ENCODE assay signal across 8 mouse cellular contexts in genomic region chr7:104218701-104219569, GRCm38 (mm10). TPM values are rescaled to one million over a fixed set of nuclear protein-coding genes. Genes with fewer than 3 reads are reported as not detected.
A peak's percentile ranks its signal among the peaks of the same experiment; 100 is the strongest.
DNase-seq lines count a peak whose midpoint lies in the region; ATAC-seq and TF ChIP-seq lines count a peak whose summit lies in the region.

Trim6 (plus strand) TSS chr7:104218793.

- whole genome bisulfite sequencing in thymus, adult 2 months = 5% methylated on average over 37 of the region's 37 CpGs
- 2% methylated on average over 37 of the region's 37 CpGs for WGBS in embryonic facial prominence, embryonic 12.5 days
- WGBS in heart, embryonic 10.5 days = 1% methylated on average over 37 of the region's 37 CpGs
- WGBS in lung, embryonic 15.5 days = 3% methylated on average over 37 of the region's 37 CpGs

- peak; percentile 8 for DNase-seq in thymus, adult 2 months
- DNase-seq in thymus, postnatal 25 days = no peak
- DNase-seq in heart, embryonic 10.5 days (ENCODE audit: low spot score) = peak; percentile 91
- peak; percentile 85 for DNase-seq in kidney, adult 9 months
- DNase-seq in yolk sac, embryonic 10.5 days (ENCODE audit: low spot score) = peak; percentile 91

- no peak for TF ChIP-seq CTCF in thymus, adult 2 months (IDR thresholded peaks at IDR 0.05; ENCODE audit: borderline replicate concordance, control insufficient read depth, extremely low read depth, insufficient read depth, low read length, poor library complexity)

- H3K27ac ChIP-seq in thymus, adult 2 months (ENCODE audit: control insufficient read depth, insufficient read depth, low read length) = no peak within 1 kb of the TSS
- H3K27ac ChIP-seq in embryonic facial prominence, embryonic 12.5 days = no peak within 1 kb of the TSS
- H3K27ac ChIP-seq in heart, embryonic 10.5 days = peak within 1 kb of the TSS; percentile 83
- no peak within 1 kb of the TSS for H3K27ac ChIP-seq in lung, embryonic 15.5 days

- H3K4me3 ChIP-seq in thymus, adult 2 months (ENCODE audit: control insufficient read depth, insufficient read depth, low read length) = peak within 1 kb of the TSS; percentile 32
- peak within 1 kb of the TSS; percentile 33 for H3K4me3 ChIP-seq in embryonic facial prominence, embryonic 12.5 days
- peak within 1 kb of the TSS; percentile 69 for H3K4me3 ChIP-seq in heart, embryonic 10.5 days
- peak within 1 kb of the TSS; percentile 38 for H3K4me3 ChIP-seq in lung, embryonic 15.5 days

- no peaks in the 10 kb centered on the region for H3K27me3 ChIP-seq in thymus, adult 2 months (ENCODE audit: control insufficient read depth, insufficient read depth, low read length)
- no peaks in the 10 kb centered on the region for H3K27me3 ChIP-seq in embryonic facial prominence, embryonic 12.5 days
- H3K27me3 ChIP-seq in heart, embryonic 10.5 days (ENCODE audit: insufficient read depth, poor library complexity, severe bottlenecking) = no peaks in the 10 kb centered on the region
- no peaks in the 10 kb centered on the region for H3K27me3 ChIP-seq in lung, embryonic 15.5 days

- TF ChIP-seq POLR2A in thymus, adult 2 months (IDR thresholded peaks at IDR 0.05; ENCODE audit: control insufficient read depth, extremely low read depth, insufficient read depth, low read length, poor library complexity) = no peak

- H3K9ac ChIP-seq in embryonic facial prominence, embryonic 12.5 days = peak within 1 kb of the TSS; percentile 30; the same call in 1 of the 2 replicates
- H3K9ac ChIP-seq in lung, embryonic 15.5 days = peak within 1 kb of the TSS; percentile 0; the same call in 1 of the 2 replicates

- peaks cover 9% of the 10 kb centered on the region for H3K4me1 ChIP-seq in thymus, adult 2 months (replicated peaks; ENCODE audit: control insufficient read depth, insufficient read depth, low read length)
- no peaks in the 10 kb centered on the region for H3K4me1 ChIP-seq in embryonic facial prominence, embryonic 12.5 days
- no peaks in the 10 kb centered on the region for H3K4me1 ChIP-seq in heart, embryonic 10.5 days
- peaks cover 6% of the 10 kb centered on the region; the same call in 1 of the 2 replicates for H3K4me1 ChIP-seq in lung, embryonic 15.5 days

- H3K4me2 ChIP-seq in embryonic facial prominence, embryonic 12.5 days (replicated peaks) = peak within 1 kb of the TSS; percentile 48
- peak within 1 kb of the TSS; percentile 64 for H3K4me2 ChIP-seq in lung, embryonic 15.5 days

- no peaks in the 10 kb centered on the region for H3K9me3 ChIP-seq in embryonic facial prominence, embryonic 12.5 days
- no peaks in the 10 kb centered on the region for H3K9me3 ChIP-seq in heart, embryonic 10.5 days
- no peaks in the 10 kb centered on the region for H3K9me3 ChIP-seq in lung, embryonic 15.5 days

- H3K36me3 ChIP-seq in thymus, adult 2 months (ENCODE audit: control insufficient read depth, insufficient read depth, low read length) = no peaks in the 10 kb centered on the region
- no peaks in the 10 kb centered on the region for H3K36me3 ChIP-seq in embryonic facial prominence, embryonic 12.5 days
- H3K36me3 ChIP-seq in heart, embryonic 10.5 days = no peaks in the 10 kb centered on the region
- no peaks in the 10 kb centered on the region for H3K36me3 ChIP-seq in lung, embryonic 15.5 days

- ATAC-seq in embryonic facial prominence, embryonic 12.5 days (ENCODE audit: insufficient number of reproducible peaks, insufficient read depth, low FRiP score, low TSS enrichment) = peak; percentile 83
- ATAC-seq in lung, embryonic 15.5 days (ENCODE audit: borderline replicate concordance, extremely low read depth, low FRiP score, low TSS enrichment) = peak; percentile 80
- ATAC-seq in neutrophil, adult 5-6 weeks (ENCODE audit: extremely low read depth, insufficient number of reproducible peaks, low FRiP score, poor library complexity, severe bottlenecking) = peak; percentile 45; the same call in 1 of the 2 replicates

RNA-seq across cellular contexts. Expression of gene Trim6, which starts in this region (rescaled TPM):
- 0.52 and 0.98 TPM in 2 replicates for polyA plus RNA-seq in thymus, adult 2 months (2012; rRNA removed)
- polyA plus RNA-seq in embryonic facial prominence, embryonic 12.5 days (2016; fragmentation: Nextera tagmentation; extraction: Ambion mirVana) = 1.9 and 2.2 TPM in 2 replicates
- polyA plus RNA-seq in heart, embryonic 10.5 days (2016; fragmentation: Nextera tagmentation; extraction: Ambion mirVana) = 9.8 and 12.3 TPM in 2 replicates
- polyA plus RNA-seq in lung, embryonic 15.5 days (2015; fragmentation: Nextera tagmentation; extraction: Ambion mirVana) = 0.75 and 0.98 TPM in 2 replicates
- 1.3 and 2.3 TPM in 2 replicates for total RNA-seq in neutrophil, adult 5-6 weeks (2017)

Comparison
In these comparisons a context has a peak if more than half of its experiments do, and no peak if none do; other contexts are left out.
1. Peak in DNase-seq and H3K4me3 ChIP-seq in thymus, adult 2 months; RNA of the gene not detected or under 1 TPM.
2. Peak in ATAC-seq, H3K4me3 ChIP-seq, H3K9ac ChIP-seq and H3K4me2 ChIP-seq in lung, embryonic 15.5 days; RNA of the gene not detected or under 1 TPM.